Mouse (Mus musculus): ENCODE results near the gene Eif4e3. TPM values are rescaled to one million over a fixed set of nuclear protein-coding genes. Genes with fewer than 3 reads are reported as not detected.
A peak's percentile ranks its signal among the peaks of the same experiment; 100 is the strongest.

The Eif4e3 gene
- polyA plus RNA-seq, 1 experiment = 20.2 TPM

DNA sequence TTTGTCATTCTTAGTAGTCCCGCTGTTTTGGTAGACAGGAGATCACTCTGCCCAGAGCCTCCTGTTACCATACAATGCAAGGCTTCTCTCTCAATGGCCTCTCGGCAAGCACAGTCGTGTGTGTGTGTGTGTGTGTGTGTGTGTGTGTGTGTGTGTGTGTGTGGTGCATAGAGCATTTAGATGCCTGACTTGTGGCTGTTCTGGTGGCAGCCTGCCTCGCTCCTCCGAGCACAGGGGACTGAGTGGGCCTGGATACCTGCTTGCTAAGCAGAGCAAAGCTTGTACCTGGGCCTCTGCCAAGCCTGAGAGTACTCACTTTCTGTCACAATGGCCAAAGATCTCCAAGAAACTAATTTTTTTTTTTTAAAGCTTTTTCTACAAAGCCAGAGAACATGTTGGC lies 67.3 kb downstream of the Eif4e3 start:
- DNase-seq (ENCODE audit: extremely low spot score in 1 of 2, low spot score in 1 of 2) = no peak

- no peak for DNase-seq (ENCODE audit: extremely low spot score in 1 of 2, low spot score in 1 of 2)
These were observed 89.5 kb downstream of the Eif4e3 start for GRCm38 (mm10) chr6:99577040-99577439.

GRCm38 (mm10) chr6:99575633-99576032 lies 90.9 kb downstream of the Eif4e3 start:
- DNase-seq (ENCODE audit: extremely low spot score in 1 of 2, low spot score in 1 of 2) = peak in 1 of 2 experiments; percentile 24

Other genes starting within 250 kb of the Eif4e3 start
- 49.5 and 53.6 TPM in 2 replicates for gene Foxp1, start 144.1 kb downstream of the Eif4e3 start, polyA plus RNA-seq (2012; rRNA removed)
- 1.5 and 1.6 TPM in 2 replicates for gene Gm20696, start within 50 bp of the Eif4e3 start, polyA plus RNA-seq (2012; rRNA removed)
- 25.0 and 31.7 TPM in 2 replicates for gene Gpr27, start 25.9 kb upstream of the Eif4e3 start, polyA plus RNA-seq (2012; rRNA removed)
- gene Prok2, start 59.6 kb upstream of the Eif4e3 start, polyA plus RNA-seq (2012; rRNA removed) = 1.6 and 1.9 TPM in 2 replicates

All from frontal cortex, adult 2 months (tissue).